Mouse (Mus musculus): ENCODE results near the gene Thsd4.

- no peak for TF ChIP-seq TCF12 (IDR thresholded peaks at IDR 0.05; ENCODE audit: insufficient read depth, poor library complexity, severe bottlenecking)
- TF ChIP-seq USF1 (IDR thresholded peaks at IDR 0.05; ENCODE audit: low read depth): no peak
- TF ChIP-seq POLR2A (IDR thresholded peaks at IDR 0.05; ENCODE audit: insufficient read length, low read depth): no peak
- TF ChIP-seq POLR2AphosphoS2 (IDR thresholded peaks at IDR 0.05; ENCODE audit: insufficient read length, low read depth): no peak
- TF ChIP-seq MAX (IDR thresholded peaks at IDR 0.05; ENCODE audit: low read depth): no peak
- no peak for TF ChIP-seq TCF3 (IDR thresholded peaks at IDR 0.05; ENCODE audit: insufficient read length, low read depth)
- TF ChIP-seq SRF (IDR thresholded peaks at IDR 0.05; ENCODE audit: control insufficient read depth, insufficient read length, low read depth): no peak
These were observed 339.5 kb downstream of the Thsd4 start for GRCm38 (mm10) chr9:60182371-60182770.

Measured in myocyte (in vitro differentiated cells).